Mouse (Mus musculus): ENCODE results near the gene Ncln. TPM values are rescaled to one million over a fixed set of nuclear protein-coding genes. Genes with fewer than 3 reads are reported as not detected.

The Ncln gene
- polyA plus RNA-seq (2017; shearing (Covaris generic)) = 10 to 100 TPM; 41.9 to 63.2 TPM

DNA sequence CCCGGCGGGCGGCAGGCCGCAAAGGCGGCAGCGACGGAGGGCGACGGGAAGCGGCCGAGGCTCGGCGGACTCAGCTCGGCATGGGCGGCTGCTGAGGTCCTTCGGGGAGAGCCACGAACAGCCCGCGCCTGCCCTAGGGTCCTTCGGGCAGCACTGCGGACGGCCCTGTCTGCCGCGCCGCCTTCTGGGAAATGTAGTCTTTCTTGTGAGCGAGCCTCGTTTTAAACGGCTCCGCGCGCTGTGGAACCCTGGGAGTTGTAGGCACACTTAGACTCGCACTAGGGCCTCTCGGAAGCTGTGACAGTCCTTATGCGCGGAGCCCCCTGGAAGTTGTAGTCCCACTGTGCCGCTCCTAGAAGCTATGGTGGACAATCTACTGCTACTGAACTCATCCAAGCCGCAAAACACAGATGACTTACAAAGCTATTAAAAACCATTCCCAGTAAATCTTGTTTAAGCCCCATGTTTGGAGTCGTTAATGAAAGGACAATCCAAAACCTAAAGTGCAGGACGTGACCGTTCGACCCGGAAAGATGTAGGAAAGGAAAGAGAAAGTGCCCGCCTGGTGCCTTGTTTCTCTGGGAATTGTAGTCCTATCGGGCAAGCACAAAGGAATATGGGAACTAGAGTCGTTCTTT is at the start of gene Ncln:
Gene Ncln (minus strand): TSS at position 129 of the 638 bp plus-strand sequence.
- peak; percentile 90 for ATAC-seq

DNA sequence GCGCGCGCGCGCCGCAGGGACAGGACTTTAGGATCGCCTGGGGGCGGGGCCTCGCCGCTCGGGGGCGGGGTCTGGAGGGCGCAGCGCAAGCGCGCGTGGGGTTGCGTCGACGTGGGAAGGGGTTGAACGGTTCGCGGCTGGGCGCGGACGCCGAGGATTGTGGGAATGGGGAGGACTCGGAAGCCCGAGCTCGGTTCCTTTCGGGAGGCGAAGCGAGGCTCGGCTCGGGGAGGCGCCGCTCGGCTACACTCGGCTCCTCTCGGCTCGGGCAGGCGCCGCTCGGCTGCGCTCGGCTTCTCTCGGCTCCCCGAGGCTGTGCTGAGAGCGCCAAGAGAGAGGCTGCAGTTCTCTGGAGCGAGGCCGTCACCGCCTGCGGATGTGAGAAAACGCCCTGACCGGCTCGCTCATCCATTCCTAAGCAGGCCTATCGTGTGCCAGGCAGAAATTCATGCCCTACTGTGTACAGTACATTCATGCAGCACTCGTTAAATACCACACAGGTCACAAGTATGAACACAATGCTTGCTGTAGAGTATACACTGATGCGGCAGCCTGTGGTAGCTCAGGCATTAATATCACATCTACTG is 49.1 kb upstream of the Ncln start, which contains the start of gene Gna11:
Gene Gna11 (minus strand): TSS at position 30 of the 587 bp plus-strand sequence.
- ATAC-seq = peak; percentile 95

DNA sequence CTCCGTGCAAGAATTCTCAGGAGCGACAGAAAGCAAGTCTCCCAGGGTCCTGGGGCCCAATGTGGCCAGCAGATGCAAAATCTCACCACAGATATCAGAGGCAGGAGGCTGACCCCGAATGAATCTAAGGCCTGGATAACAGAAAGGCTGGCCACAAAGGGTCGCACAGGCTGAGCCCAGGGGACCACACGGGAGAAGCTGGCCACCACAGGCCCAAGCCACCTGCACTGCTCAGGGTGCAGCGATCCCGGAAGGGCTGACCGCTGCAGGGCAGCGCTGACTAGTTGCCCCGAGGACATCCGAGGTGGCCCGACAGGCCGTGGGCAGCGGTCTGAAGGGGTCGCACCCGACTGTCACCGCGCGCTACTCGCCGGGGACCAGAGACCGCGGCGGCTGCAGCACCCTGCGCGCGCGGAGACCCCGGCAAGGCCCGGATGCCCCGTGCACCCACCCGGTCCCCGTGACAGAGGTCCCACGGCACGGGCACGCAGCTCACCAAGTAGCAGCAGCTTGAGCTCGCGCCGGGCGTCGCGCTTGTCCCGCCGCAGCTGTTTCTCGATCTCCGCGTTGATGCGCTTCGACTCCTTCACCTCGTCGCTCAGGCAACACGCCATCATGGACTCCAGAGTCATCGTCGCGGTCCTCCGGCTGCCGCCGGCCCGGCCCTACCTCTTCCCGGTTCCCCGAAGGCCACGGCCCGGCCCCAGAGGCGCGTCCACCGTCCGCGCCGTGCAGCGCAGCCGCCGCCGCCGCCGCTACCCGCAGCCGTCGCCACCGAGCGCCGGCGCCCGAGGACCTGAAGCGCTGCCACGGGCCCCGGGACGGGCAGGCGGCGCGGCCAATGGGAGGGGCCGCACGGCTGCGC is 48.3 kb upstream of the Ncln start:
- ATAC-seq = peak; percentile 19

DNA sequence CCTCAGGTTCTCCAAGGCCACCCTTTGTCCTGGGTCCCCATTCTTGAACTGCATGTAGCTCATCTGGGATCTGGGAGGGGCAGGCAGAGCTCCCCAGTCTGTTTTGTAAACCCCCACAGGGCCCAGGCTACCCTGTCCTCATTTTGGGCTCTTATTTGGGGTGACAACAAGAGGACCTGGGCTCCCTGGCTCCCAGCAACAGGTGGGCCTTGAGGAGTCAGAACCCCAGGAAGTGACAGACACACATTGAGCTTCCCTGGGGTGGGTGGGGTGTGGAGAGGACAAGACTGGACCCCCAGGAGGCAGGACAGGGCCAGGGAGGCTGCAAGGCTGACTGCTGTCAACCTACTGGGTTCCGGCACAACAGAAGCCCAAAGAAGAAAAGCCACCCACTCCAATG is 47.4 kb upstream of the Ncln start:
- no peak for ATAC-seq

DNA sequence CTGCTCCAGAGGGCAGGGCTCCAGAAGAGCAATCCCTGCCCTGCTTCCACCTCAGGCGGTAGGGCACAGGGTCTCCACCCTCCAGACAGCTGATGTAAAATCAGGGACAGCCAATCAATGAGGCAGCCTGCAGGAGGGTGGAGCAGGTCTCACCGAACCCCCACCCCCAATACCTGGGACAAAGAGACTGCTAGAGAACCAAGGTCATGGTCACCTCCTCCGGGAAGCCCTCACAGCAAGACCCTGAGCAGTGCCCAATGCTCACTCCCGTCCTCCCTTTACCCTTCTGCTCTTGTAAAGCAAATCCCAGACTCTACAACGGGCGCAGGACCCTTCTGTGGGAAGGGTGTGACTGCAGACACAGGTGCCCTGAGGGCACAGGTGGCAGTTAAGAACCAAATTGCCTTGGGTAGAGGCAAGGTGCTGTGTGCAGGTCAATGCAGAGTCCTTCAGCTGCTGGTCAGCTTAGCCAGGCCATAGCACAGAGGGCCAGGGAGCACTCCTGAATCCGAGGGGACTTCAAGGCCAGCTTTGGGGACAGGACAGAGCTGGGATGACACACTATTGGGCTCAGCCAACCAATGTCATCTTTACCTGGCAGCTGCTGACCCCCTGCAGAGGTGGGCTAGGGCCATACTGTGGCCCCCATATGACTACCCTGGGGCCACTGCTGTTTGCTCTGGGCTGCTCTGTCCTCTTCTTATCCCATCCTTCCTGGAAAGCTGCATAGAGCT is 46.7 kb upstream of the Ncln start:
- ATAC-seq = no peak

DNA sequence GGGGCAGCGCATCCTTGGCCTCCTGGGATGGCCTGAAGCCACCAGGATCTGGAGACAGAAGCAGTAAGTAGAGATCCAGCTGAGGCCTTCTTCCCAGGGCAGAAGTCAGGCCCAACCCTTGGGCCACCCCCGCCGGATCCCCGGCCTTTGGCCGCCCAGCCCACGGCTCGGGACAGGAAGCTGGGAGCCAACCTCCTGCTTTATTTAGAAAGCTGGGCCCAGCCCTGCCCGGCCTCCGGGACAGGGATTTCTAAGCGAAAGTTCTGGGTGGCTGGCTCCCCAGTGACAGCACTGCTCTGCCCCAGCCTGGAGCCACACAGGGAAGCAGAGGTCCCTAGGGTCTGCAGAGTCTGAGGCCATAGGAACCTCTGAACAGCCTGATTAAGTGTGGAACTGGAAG is 45.6 kb upstream of the Ncln start:
- no peak for ATAC-seq

DNA sequence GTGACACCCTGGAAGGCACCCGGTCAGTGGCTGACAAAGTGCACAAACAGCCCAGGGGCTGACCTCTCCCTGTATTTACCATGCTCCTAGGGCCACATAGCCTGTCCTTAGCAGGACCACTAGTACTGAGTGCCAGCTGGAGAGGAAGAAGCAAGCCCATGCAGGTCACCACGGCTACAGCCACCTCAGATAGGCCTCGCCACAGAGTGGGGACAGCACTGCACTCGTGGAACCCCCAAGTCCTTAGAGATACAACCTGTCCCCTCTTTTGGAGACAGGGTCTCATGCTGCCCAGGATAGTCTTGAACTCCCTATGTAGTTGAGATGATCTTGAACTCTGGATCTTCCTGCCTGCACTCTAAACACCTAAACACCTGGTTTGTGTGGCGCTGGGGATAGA is 45.2 kb upstream of the Ncln start:
- no peak for ATAC-seq

DNA sequence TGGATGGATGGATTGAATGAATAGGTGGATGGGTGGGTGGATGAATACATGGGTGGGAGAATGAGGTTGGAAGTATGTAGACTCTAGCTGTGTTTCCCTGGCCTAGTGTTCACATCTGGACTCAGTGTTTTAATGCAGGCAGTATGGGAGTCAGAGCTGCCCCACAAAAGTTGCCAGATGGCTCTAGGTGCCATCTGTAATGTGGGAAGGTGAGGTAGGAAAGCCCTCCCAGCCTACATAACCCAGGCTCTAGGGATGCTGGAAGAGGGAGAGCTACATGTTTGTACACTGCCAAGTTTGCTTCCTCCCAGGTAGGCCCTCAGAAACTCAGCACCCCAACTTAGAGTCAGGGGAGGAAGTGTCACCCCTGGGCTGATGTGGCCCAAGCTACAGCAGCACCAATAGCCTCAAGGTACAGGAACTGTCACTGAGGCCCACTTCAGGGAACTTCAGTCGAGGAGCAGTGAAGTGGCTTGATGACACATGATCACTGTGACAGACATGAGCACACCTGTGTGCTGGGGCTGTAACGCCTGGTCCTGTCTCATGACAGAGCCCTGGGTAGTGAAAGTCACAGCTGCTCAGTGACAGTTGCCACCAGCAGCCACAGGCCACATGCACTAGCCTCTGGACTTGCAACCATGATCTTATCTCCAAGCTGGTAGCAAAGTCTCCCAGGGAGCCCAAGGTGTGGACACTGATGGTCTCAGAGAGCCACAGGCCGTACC is 42.3 kb upstream of the Ncln start:
- no peak for ATAC-seq

DNA sequence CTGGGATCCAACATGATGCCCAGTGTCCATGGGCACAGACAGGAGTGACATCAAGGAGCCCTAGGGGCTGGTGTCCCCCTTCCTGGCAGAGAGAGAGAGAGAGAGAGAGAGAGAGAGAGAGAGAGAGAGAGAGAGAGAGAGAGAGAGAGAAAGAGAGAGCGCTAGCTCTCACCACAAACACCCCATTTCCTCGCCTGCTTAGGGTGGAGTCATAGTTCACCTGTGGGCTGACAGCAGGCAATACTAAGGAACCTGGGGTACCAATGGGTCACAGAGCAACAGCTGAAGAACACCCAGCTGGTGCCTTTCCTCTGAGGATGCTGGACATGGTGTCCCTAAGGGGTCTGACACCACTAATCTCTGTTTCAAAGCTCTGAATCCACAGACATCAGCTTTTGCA is 41.2 kb upstream of the Ncln start:
- peak; percentile 51 for ATAC-seq

DNA sequence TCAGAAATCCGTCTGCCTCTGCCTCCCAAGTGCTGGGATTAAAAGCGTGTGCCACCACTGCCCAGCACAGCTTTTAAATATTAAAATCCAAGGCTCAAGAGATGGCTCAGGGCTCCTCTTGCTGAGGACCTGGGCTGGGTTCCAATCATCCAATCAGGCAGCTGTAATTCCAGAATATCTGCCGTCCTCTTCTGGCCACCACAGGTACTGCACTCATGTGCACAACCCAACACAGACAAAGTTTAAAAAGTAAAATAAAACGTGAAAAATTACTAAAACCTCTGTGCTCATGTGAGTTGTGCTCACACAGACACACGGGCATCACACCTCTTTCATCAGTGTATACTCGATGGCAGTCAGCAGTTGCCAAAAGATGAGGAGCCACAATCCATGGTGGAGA is 40.5 kb upstream of the Ncln start:
- peak; percentile 39 for ATAC-seq

DNA sequence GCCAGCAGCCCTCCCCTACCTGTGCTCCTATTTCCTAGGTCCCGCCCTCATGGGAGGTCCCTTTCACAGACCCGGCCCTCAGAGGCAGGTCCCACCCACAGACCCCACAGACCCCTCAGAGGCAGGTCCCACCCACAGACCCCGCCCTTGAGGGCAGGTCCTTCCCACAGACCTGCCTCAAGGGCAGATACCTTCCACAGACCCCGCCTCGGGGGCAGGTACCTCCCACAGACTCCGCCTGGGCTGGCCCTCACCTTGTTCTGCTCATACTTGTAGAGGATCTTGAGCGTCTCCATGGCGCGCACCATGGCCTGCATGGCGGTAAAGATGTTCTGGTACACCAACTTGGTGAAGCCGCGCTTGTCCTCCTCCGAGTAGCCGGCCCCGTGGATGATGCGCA is 38.6 kb upstream of the Ncln start:
- no peak for ATAC-seq

DNA sequence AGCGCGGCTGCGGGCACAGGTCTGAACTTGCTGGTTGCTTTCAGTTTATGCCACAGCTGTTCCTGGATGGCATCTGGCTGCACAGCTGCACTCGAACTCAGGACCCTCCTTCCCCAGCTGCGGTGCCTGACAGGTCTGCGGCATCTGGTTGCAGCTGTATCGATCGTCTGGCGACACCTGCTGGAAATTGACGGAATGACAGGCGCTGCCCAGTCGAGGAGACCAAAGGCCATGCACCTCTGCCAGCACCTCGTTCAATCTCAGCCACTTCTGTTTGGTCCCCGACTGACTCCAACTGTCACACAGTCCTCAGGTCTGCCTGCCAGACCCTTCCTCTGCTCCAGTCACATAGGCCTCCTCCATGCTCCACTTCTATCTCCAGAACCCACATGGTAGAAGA is 30.6 kb upstream of the Ncln start:
- peak; percentile 71 for ATAC-seq

DNA sequence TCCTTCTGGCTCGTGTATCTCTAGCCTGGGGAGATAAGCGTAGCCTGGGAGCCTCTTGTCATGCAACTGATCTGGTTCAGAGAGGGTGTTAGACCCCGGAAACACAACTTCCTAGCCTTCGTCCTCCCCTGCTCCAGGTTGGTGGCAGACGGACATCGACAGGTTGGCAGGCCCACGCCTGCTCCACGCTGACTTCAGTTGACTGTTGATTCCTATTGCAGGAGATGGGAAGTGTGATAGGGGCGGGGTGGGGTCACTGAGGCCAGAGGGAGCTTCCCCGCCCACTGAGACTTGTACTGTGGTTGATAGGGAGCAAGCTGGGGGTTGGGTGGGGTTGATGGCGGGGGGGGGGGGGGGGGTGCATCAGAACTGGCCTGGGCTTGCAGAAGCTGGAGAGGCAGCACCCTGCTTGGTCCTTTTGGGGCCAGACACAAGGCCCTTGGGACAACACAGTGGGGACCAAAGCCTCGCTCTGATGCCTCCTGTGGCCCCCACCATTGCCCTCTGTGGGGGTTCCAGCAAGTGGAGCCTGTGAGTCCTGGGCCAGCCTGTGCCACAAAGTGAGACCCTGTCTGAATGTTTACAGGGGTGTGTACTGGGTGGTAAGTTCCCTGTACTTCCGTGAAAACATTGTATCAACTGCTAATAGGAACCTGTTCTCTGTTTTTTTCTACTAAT is 29.0 kb upstream of the Ncln start:
- ATAC-seq = no peak

DNA sequence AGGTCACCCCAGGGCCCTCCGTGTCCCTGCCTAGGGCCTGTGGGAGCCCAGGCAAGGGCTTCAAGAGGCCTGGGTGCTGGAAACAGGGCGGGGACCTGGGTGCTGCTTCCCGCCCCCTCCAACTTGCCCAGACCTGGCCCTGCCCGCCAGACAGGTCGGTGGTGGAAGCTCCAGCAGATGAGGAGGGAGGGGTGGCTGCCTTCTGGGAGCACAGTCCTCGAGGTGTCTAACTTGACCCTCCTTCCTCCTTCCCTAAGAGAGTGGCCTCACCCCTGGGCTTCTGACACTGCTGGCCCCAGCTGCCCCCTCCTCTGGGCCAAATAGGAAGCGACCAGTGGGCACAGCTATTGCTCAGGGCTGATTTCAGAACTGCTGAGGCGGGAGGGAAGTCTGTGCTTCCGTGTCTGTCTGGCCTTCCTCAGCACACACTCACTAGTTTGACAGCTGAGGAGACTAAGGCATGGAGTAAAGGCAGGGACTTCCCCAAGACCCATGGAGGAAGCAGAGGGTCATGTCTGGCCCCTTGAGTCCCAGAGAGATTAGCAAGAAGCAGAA is 27.9 kb upstream of the Ncln start, which contains the start of gene Gna15:
Gene Gna15 (minus strand): TSS at position 175 of the 555 bp plus-strand sequence.
- peak; percentile 52 for ATAC-seq

DNA sequence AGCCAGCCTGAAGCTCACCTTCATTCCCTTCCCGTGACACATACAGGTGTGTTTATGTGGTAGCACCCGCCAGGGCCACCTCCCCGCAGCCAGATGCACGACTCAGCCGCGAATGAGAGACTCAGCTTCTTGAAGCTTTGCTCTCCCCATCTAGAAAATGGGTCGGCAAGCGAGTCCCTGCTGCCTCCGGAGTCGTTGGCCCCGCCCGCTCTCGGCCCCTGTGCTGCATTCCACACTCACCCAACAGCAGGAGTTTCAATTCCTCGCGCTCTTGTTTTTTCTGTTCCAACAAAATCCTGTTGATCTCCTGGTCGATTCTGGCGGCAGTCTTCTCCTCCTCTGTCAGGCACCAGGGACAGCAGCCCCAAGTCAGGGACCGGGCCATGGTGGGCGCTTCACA is 27.4 kb upstream of the Ncln start:
- ATAC-seq = peak; percentile 23

DNA sequence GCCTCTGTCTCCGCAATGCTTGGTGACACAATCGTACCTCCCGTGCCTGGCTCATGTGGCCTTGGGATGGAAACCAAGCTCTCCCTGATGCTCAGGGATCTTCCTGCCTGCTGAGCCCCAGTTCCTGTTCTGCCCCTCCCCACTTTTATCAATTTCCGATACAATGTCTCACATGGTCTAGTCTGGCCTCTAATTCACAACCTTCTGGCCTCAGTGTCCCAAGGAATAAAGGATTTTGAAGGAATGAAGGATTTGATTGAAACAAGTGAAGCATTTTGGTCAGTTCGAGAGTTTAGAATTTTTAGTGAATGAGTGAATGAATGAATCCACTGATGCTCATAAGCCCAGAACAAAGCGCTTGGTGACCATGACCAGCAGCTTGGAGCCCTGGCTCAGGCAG is 26.9 kb upstream of the Ncln start:
- ATAC-seq = no peak

DNA sequence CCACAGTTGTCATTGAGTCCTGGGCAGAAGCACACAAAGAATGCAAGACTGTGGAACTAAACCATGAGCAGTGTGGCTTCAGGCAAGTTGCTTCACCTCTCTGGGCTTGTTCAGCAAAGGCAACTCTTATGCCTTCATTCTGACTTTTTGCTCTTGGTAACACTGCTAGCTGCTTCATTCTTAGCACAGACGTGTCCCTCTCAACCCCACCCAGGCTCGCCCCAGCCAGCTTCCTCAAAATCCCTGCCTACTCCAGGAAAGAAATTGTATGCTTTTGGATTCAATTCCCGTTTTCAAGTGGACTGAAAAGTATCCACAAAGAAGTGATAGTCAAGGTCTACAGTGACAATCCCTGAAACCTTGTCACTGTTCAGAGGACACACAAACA is 23.8 kb upstream of the Ncln start:
- ATAC-seq = no peak

DNA sequence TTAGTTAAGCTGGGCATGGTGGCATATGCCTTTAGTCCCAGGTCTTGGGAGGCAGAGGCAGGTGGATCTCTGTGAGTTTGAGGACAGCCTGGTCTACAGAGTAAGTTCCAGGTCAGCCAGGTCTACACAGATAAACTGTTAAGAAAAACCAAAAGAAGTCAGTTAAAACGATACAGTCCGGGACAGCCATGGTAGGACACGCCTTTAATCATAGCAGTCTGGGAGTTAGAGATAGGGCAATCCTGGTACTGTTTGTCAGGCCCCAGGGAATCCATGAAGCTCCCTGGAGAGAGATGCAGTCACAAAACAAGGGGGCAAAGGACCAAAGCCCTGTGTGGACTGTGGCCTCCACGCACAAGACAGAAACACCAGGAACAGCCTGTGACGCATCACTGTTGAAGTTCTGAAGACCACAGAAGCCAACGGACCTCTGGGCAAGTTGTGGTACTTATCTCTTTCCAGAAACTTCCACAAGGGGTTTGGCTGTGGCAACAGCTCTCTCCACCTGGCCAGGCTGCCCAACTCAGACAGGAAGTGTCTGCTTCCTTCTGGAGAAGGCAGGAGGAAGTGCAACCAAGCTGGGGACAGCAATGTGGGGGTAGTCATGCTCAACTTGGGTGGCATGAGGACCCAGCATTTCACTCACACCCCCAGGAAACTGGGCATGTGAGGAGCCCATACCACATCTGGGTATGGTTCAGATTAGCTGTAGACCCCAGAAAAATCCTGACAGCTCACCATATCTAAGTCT is 23.2 kb upstream of the Ncln start:
- no peak for ATAC-seq

DNA sequence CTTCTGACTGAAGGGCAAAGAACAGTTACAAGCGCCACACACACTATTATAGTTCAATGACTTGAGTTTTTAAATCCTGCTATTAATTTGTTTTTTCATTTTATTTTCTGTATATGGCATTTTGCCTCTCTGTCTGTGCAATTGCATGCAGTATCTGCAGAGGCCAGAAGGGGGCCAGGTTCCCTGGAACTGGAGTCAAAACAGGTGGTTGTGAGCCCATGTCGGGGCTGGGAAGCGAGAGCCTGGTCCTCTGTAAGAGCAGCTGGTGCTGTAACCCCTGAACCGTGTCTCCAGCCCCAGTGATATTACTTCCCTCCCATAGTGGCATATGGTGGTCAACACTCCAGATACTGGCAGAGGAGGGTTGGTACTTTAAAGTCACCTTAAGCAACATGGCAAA is 22.4 kb upstream of the Ncln start:
- ATAC-seq = peak; percentile 93

DNA sequence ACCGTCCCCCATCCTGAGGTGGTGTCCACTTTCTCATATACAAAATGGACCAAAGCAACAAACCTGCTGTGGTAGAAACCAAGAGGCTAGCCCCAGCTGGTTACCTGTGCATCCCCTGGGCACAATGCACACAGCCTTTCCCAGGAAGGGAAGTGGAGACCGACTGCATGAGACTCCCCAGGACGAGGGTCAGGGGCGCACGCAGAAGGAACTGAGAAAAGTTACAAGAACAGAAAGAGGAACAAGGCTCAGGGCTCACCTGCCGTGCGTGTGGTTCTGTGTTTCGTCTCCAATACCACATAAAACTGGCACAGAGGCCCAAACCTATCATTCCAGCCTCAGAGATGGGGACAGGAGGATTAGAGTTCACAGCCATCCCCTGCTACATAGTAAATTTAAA is 21.0 kb upstream of the Ncln start:
- ATAC-seq = no peak

DNA sequence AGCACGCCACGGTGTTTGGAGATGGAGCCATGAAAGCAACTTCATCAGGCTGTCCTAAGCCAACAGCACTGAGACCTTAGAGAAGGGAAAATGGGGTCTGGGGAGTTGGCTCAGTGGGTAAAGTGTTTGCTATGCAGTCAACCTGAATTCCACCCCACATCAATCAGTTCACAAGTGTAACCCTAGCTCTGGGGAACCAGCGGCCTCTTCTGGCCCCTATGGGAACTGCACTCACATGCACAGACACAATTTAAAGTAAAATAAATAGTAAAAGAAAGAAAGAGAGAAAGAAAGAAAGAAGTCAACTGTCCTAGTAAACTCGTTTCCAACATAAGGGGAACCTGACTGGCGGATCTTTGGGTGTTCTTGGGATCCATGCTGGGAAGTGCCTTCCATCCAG is 17.6 kb upstream of the Ncln start:
- ATAC-seq = no peak

All from CD4-positive, CD25-positive, alpha-beta regulatory T cell, adult 4 months (primary cell).